Mouse (Mus musculus) cerebellum, adult (tissue): ENCODE data around the gene Fbxo40.
A peak's percentile ranks its signal among the peaks of the same experiment; 100 is the strongest.

Experiments used
- ATAC-seq: cut with Nextera tagmentation; 2 replicates; pipeline ENCODE4 v1.9.2; 2017; ENCODE audit warnings: mild to moderate bottlenecking, moderate library complexity, mixed read lengths; ENCODE audit not compliant: insufficient number of reproducible peaks, low FRiP score, low TSS enrichment

Fbxo40 gene

DNA sequence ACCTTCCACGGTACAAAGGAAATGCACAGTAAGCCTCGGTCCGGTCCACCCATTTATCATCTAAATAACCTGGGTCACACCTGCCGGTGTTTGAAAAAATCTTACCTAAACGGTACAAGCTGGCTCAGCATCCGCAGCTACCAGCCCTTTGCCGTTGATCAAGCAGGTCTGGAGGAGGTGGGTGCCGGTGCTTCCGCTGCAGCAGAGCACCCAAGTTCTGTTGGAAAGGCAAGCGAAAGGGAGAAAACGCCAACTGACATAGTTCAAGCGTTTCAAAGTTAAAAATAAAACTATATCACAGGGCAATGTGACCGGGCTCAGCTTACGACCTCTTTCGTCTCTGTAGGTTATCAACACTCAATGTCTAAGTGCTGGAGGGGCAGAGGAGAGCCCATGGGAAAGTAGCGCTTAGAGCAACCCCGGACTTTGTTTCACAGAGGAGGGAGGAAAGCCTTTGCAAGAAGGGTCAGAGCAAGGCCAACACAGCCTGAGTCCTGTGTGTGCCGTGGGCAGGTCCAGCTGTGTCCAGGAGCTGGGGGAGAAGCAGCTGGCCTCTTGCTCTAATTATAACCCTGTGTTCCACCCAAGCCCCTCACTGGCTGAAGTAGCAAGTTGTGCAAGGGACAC is at the start of gene Fbxo40:
Gene Fbxo40, minus strand, starts transcription at position 469 of the 627 bp plus-strand sequence.
- no peak for ATAC-seq

DNA sequence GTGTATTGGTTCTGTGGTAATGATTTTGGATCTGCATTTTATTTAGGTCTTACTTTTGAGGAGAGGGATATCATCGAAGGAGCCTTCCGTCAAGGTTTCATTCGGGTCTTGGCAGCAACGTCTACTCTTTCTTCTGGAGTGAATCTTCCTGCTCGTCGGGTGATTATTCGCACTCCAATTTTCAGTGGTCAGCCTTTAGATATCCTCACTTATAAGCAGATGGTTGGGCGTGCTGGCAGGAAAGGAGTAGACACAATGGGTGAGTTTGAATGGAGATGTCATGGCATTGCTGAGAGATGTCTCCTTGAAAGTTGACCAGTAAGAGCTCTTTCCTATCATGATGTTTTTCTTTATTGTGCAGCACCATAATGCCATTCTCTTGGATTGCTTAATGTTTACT is 44.5 kb upstream of the Fbxo40 start:
- ATAC-seq, result no peak

DNA sequence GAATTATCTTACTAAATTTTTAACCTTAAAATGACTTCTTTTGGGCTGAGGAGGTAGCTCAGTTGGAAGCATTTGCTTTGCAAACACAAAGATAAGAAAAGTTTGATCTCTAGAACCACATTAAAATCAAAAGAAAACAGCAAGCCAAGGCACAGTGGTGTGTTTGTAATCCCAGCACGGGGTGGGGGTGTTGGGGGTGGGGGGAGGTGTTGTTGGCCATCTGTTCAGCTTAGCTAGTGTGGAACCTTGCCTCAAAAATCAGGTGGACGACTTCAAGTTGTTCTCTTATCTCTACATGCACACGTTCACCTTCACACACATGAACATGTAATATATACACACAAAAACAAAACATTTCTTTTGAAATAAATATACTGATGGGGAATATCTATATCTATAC is 41.7 kb upstream of the Fbxo40 start:
- ATAC-seq, result no peak

DNA sequence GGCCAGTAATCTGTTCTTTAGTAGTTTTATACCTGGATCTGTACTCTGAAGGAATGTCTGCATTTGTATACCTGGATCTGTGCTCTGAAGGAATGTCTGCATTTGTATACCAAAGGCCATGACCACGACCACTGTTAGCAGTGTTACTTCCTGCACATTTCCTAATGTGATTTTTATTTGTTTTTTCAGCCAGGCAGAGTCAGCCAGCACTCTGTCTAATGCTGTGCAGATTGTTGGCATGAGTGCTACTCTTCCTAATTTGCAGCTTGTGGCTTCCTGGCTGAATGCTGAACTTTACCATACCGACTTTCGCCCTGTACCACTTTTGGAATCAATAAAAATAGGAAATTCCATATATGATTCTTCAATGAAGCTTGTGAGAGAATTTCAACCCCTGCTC is 37.3 kb upstream of the Fbxo40 start:
- no peak for ATAC-seq

DNA sequence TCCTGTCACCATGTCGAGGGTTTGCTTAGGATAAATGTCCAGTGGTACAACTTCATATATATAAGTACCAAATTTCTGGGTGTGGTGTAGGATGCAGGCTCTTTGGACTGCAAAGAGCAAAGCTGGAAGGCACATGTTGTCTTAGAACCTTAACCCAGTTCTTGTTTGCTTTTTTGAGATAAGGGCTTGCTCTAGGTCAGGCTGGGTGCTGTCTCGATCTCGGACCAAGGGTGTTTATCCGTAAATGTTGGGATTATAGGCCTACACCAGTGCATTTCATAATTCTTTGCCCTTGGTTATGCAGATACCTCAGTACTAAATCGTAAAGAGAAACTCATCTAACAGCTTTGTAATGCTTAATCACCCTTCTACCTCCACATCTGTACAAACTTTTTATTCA is 22.1 kb upstream of the Fbxo40 start:
- ATAC-seq, result no peak

DNA sequence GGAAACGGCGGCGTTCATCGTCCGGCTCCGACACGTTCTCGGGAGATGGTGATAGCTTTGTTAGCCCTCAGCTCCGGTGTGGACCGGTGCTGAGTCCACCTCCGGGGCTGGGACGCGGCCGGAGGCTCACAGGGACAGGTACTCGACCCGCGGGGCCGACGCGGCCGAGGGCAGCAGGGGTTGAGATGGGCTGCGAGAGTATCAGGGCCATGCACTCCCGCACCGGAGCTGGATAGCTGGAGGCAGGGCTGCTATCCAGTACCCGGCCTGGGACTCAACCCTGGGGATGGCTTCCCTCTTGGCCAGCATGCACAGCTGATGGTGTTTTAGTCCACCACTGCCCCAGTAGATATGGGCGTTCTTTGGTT is 21.6 kb upstream of the Fbxo40 start:
- peak; percentile 38; the same call in 1 of the 2 replicates for ATAC-seq

DNA sequence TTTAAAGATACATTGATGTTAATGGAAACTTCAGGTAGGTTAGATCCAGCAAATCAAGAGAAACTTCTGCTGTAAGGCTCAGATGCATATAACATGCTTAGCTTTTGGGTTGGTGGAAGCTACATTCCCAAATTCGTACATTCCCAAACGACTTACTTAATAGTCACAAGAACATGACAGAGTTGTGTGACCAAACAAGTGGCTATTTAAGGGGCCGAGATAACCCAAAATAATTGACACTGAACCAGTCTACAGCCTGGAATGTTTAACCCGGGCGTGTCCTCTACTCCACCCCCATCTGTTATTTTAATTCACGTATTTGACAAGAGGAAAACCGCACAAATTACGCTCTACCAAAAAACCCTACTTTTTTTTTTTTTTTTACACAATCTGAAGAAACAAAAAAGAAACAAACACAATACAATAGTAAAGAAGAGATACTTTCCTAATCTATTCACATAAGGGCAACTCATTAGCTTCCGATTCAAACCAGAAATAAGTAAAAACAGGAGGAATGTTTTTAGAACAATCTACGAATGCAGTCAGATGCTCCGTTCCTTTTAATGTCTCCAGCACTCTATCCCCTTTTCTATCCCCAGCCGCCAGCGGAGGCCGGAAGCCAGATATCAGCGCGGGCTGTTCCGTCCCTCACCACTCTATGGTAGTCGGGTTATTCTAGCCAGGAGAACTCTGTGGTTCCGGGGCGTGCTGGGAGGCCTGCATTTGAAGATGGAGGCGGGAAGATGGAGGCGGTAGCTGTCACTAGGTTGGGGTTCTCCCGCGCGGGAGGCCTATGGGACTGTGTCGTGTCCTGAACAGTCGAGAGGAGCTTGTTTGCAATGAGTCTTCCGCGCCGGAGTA is 21.0 kb upstream of the Fbxo40 start, which contains the start of gene Polq:
Gene Polq, plus strand, starts transcription at position 726 of the 861 bp plus-strand sequence.
- ATAC-seq, result peak; percentile 97

DNA sequence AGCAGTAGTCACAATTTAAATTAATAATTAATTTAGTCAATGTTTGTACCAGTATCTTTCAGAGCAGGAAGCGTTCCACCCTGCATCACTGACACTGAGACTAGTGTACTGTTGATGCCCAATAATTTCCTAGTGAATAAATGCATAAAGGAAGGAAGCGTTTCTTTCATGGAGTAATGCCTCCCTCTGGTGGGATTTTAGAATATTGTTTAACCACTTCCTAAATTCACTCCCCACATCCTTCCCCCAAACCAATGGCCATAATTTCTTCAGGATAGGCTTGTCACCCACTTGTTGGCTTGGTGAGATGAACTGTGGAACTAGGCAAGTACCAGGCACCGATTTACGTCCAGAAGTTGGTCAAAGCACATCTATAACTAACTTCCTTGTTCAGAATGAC is 20.1 kb upstream of the Fbxo40 start:
- ATAC-seq, result peak; percentile 41; the same call in 1 of the 2 replicates

DNA sequence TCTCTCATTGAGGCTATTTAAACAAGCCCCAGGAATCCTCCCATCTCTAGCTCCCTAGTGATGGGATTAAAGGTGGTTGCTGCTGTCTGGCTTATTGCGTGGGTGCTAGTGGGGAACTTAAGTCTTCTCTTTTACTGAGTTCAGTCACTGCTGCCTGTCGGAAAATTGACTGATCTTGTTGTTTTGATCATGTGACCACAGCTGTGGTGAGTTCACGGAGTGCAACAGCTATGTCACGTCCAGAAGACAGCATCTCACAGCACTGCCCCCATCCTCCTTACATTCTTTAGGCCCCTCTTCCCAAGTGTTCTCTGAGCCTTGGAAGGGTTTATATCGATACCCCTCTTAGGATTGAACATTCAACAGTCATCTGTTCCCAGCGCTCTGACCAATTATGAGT is 19.0 kb upstream of the Fbxo40 start:
- no peak for ATAC-seq

DNA sequence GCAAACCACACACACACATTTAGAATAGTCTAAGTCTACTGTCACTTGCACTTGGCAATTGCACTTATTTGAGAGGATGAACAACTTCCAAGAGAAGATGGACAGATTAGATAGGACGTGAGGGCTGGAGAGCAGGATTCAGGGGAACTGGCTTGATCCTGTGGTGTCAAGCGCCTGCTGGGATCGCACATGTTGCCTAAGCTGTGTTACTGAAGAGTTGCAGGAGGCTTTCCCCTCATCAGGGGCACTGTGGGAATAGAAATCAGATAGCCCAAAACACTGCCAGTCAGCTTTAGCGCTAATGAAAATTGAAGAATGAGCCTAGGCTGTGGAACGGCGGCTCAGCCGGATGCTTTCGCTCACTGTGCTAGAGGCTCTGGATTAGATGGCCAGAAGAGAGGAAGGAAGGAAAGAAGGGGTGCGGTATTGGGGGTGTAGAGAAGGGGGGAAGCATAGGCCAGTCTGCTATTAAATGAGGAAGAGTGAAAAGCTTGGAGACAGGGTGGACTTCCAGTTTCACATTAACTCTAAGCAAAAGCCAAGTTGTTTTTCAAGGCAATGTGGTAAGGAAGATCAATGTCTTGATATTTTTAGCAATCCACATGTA is 9.2 kb upstream of the Fbxo40 start:
- peak; percentile 78 for ATAC-seq

DNA sequence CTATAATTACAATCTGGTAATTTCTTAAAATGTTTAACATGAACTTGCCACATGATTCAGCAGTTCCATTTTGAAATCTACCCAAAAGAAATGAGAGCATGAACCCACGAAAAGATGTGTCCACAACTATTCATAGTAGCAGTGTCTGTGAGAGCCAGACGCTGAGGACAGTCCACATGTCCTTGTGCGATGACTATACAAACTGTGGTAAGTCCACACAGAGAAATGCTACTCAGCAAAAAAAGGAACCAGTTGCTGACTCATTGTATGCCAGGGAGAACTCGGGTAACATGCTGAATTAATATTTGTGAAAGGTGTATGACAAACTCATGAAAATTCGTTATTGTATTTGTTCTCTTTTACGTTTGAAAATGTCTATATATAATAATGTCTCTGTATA is 7.4 kb upstream of the Fbxo40 start:
- no peak for ATAC-seq

DNA sequence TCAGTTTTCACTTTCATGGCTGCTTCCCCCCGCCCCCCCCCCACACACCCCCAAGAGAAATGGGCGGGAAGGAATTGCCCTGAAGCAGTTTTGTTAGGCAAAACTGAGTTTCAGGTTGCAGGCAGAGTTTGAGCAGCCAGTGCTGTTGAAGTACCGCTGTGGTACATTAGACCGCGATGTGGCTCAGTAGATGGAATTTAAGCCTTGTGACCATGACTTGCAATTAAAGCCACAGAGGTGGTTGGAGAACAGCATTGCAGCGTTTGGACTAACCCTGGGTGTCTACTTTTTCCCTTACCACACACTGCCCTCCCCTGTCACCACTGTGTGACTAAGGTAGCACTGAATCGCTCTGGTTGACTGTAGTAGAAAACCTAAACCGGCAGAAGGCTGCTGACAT is 774 bp downstream of the Fbxo40 start:
- ATAC-seq, result no peak

DNA sequence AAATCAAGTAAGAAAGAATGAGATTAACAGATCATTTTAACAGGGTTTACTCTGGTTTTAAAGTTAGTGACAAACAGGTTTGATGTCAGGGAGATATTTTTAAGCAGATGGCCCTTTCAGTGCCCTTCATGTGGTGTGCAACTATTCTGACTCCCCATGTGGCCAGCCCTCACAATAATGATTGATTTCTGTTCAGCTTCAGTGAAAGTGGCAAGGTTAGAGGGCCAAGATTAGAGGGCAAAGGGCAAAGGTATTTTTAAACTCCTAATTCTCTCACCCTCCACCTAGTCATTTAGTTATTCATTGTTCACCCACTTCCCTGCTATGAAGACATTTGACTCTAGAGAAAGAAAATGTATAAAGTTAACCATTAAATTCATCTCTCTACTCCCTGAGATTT is 2.2 kb downstream of the Fbxo40 start:
- no peak for ATAC-seq

DNA sequence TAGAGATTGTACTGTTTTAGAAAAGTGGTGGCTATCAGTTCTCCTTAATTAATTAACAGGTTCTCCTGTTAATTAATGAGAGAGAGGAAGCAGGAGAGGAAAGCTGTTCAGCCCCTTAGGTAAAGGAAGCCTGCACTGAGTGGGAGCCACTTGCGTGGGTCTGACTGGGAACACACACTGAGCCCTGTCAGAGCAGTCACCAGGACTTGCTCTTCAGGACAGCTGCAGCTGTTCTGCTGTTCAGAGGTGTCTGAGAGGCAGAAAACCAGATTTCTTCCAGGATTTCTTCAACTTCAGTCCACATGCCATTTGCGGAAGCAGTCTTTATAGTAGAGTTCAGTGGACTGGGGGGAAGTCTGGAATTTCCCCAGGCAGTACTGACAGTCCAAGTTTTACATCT is 2.9 kb downstream of the Fbxo40 start:
- no peak for ATAC-seq

DNA sequence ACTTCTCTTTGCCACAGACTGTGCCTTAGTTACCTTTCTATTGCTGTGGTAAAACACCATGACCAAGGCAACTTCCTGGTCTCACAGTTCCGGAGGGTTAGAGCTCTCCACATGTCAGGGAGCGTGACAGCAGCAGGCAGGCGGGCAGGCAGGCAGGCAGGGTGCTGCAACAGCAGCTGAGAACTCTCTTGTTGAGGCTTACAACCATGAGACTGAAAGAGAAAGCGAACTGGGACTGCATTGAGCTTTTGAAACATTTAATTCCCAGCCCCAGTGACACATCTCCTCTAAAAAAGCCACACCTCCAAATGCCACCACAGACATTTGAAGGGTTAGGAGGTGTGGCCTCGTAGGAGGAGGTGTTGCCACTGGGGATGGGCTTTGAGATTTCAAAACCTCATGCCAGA is 4.6 kb downstream of the Fbxo40 start:
- no peak for ATAC-seq

DNA sequence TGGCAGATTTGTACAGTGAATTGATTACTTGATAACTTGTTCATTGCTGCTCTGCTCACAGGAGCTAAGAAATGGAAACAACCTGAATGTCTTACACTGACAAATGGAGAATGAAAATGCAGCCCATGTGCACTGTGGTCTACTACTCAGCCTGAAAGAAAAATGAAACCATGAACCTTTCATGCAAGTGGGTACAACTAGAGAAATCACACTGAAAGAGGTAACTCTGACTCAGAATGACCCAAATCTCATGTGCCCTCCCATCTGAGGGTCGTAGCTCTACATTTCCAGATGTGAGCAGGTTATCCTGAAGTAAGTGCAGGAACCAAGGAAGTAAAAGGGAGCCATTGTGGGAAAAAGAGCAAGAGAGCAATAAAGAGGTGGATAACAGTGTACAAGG is 6.5 kb downstream of the Fbxo40 start:
- ATAC-seq, result no peak

DNA sequence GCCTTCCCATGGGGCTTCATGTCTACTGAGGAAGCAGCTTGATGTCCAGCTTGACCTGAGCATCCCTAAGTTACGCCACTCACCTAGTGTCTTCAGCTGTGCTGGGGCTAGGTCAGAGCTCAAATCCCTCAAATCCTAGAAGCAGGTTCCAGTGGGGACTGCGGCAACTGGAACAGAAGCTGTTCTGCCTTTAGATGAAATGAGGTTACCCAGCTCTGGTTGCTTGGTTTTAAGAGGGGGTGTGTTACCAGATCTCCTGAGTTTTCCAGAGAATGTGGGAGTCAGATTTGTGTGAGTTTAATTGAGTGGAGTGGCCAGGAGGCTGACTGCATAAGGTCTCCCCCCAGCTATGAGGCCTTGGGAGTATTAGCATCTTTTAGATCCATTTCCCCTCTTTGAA is 11.1 kb downstream of the Fbxo40 start:
- ATAC-seq, result no peak

DNA sequence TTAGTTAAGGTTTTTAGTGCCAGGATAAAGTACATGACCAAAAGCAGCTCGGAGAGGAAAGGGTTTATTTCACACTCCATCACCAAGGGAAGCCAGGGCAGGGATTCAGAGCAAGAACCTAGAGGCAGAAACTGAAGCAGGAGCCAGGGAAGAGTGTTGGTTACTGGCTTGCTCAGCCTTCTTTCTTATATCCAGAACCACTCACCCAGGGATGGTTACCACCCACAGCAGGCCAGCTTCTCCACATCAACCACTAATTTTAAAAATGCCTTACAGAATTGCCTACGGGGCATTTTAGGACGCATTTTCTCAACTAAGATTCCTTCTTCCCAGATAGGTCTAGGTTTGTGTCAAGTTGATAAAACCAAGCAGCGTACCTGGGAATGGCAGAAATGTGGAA is 26.9 kb downstream of the Fbxo40 start:
- no peak for ATAC-seq

DNA sequence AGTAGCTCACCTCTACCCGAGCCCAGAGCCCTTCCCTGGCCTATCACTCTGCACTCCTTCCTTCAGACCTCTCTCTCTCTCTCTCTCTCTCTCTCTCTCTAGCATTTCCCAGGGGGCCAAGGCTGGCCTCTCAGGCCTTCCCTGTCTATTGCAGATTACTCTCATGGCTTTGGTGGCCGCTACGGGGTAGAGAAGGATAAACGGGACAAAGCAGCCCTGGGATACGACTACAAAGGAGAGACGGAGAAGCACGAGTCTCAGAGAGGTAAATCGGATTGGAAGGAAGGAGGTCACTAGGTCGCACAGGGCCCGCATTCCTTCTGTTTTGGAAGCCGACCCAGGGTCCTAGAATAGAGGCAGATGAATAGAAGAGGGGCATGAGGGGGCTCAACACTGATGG is 35.2 kb downstream of the Fbxo40 start:
- ATAC-seq, result no peak

DNA sequence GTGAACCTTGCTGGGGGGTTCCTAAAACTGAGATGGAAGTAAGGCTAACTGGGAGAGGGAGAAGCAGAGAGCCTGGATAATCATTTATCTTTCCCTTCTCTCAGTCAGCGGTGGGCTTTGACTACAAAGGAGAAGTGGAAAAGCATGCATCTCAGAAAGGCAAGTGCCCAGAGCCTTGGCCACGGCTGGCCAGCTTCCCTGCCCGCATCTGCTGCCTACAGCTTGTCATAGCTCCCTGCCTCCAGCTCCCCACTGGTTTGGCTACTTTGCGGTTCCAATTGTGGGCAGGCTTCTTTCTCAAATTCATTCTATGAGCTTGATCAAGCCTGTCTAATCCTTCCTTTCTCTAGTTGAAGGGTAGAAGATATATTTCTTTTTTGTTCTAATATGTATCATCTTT is 39.2 kb downstream of the Fbxo40 start:
- no peak for ATAC-seq

DNA sequence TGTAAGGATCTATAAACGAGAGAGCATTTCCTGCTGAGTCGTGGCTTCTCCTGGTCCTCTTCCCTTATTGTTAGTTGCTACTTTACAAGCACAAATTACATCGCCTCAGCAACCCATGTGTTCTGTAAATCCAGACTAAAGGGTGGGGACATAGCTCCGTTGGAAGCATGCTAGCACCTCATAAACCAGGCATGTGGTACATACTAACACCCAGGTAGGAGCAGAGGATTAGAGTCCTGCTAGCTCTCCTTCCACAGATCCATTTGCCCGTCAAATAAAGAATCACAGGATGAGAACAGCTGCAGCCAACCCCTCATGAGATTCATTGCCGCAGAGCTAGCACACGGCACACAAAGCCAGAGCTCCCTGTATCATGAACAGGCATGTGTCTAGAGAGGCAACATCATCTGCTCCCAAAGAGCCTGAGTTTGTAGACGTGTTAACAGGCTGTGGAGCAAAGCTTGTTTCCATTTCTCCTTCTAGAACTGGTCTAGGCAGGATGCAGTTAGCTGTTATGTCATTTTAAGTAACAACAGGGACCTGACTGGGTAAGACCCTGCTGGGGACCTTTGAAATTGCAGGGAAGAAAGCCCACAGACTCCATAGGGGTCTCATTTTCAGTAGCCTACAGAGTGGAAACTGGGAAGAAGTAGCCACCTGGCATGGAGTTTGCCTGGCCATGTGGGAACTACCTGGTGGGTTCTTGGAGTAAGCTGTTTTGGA is 40.5 kb downstream of the Fbxo40 start:
- no peak for ATAC-seq
